Mouse (Mus musculus) inflammation-experienced regulatory T-cells (primary cell): ENCODE data around the gene 4930524B15Rik. TPM values are rescaled to one million over a fixed set of nuclear protein-coding genes. Genes with fewer than 3 reads are reported as not detected.

ENCODE experiments used
- polyA plus RNA-seq, 2 experiments: library from polyadenylated mRNA; unstranded; fragments of 100-300 nt; shearing (Covaris generic); gene quantifications; one replicate each; pipeline ENCODE4 v1.2.1; 2017

The 4930524B15Rik gene
- not detected for polyA plus RNA-seq

GRCm38 (mm10) chr11:31965256-31966134 is at the start of gene 4930524B15Rik:
Gene 4930524B15Rik (plus strand): TSS chr11:31965592.

GRCm38 (mm10) chr11:32000281-32000680 is 34.9 kb downstream of the 4930524B15Rik start, which contains the start of gene Nsg2:
Gene Nsg2 (plus strand): TSS chr11:32000463.

Other genes with a start within 250 kb of the 4930524B15Rik start
- gene Cpeb4, start 93.4 kb upstream of the 4930524B15Rik start, polyA plus RNA-seq: 10 to 100 TPM in 1 of 2 experiments, 1 to 10 TPM in 1; 8.7 to 12.6 TPM
- gene Nsg2, start 34.9 kb downstream of the 4930524B15Rik start, polyA plus RNA-seq: 100 to 1,000 TPM in 1 of 2 experiments, 10 to 100 TPM in 1; 94.8 to 121 TPM
- gene Il9r, start 234.7 kb downstream of the 4930524B15Rik start, polyA plus RNA-seq: 10 to 100 TPM; 10.5 to 15.5 TPM
- 10 to 100 TPM; 34.8 to 35.2 TPM for gene Snrnp25, start 239.8 kb downstream of the 4930524B15Rik start, polyA plus RNA-seq